Mouse (Mus musculus): Measurements from ENCODE around the gene E030025P04Rik. TPM values are rescaled to one million over a fixed set of nuclear protein-coding genes. Genes with fewer than 3 reads are reported as not detected.

E030025P04Rik gene
- total RNA-seq (2021) = not detected
- long read RNA-seq, experiment 1 = 0 reads
- long read RNA-seq, experiment 2 = 0 reads

DNA sequence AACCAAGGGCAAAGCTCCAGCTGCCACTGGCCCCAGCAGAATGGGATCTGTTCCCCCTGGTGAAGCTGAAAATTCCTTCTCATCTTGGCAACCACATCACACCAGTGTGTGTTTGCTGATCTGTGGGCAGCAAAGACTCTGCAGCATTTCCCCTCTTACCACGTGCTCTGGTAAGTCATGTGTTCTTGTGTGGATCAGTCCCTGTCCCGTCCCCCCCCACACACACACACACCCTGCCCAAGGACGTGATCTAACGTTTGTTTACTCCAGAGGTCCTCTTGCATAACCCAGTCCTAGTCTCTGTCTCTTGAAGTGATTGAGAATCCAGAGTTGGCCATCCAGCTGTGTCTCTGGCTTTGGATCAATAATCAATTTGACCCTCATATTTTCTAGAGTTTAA lies at the start of gene E030025P04Rik:
E030025P04Rik (minus strand) TSS at position 134 of the 400 bp plus-strand sequence.
- Histone ChIP-seq H3K4me3 (no peak within 1 kb of the TSS), H3K27ac (peak within 1 kb of the TSS; percentile 21)
- no peak for TF ChIP-seq CTCF (IDR thresholded peaks at IDR 0.05)
- DNase-seq = peak; percentile 36
- intact Hi-C loops (cut with DNase I) = no loop called here

DNA sequence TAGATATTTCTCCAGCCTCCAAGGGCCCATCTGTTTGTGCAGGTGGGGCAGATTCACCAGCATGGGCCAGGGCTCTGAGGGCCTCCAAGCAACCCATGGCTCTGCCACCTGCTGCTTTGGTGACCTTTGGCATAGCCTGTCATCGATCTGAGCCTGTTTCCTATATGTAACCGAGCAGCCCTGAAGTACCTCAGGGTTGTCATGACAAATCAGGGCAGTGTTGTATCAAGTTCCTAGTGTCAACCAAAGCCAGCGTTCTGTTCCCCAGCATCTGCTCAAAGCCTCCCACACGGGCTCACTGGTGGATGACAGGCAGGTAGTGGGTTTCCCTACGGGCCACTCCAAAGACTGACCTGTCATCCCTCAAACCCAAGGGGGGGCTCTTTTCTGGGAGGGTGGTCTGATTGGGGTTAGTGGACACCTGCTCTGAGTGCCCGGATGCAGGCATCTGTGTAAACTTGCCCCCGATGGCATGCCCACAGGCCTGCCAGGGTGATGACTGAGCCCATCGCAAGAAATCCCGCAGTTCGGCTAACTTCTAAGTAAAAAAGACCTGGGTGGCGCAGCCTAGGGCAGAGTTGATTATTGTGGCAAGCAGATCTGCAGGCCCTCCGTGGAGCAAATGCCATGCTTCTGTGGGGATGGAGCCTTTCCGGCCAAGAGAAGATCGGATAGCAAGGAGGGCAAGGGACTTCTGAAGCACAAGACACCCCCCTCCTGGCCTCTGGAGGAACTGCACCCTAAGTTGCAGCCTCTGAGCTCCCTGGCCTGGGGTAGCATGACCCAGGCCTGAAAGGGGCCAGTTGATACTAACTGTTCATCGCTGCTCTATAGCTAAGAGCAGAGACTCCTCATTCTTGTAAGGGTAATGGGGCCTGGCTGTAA lies 48.7 kb upstream of the E030025P04Rik start:
- H3K27ac ChIP-seq = no peak overlapping the region
- intact Hi-C loops (cut with DNase I) = loop anchor here (2.0 kb wide), 1 partner anchor 744 kb away; no protein-coding TSS in a partner anchor
- H3K4me3 ChIP-seq = no peak overlapping the region
- peak; percentile 91 for TF ChIP-seq CTCF (IDR thresholded peaks at IDR 0.05)
- peak; percentile 79 for DNase-seq

DNA sequence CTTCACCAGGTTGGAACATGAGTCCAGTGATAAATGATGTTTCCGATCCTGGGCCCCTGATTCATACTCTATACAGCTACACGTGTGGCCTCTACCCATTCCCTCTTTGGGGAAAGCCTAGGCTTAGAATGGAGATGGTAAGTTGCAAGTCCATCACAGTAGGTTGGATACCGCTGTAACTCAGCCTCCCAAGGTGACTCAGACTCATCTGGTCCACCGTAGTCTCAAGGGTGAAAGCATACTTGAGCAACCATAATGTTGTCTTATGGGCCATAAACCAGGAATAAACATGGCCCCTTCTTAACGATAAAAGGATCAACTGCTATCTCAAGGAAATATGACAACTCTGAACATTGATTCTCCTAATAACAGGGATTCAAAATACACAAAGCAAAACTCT lies 44.1 kb upstream of the E030025P04Rik start:
- intact Hi-C loops (cut with DNase I) = no loop called here
- Histone ChIP-seq H3K27ac (no peak overlapping the region), H3K4me3 (no peak overlapping the region)
- TF ChIP-seq CTCF (IDR thresholded peaks at IDR 0.05) = no peak
- DNase-seq = no peak

DNA sequence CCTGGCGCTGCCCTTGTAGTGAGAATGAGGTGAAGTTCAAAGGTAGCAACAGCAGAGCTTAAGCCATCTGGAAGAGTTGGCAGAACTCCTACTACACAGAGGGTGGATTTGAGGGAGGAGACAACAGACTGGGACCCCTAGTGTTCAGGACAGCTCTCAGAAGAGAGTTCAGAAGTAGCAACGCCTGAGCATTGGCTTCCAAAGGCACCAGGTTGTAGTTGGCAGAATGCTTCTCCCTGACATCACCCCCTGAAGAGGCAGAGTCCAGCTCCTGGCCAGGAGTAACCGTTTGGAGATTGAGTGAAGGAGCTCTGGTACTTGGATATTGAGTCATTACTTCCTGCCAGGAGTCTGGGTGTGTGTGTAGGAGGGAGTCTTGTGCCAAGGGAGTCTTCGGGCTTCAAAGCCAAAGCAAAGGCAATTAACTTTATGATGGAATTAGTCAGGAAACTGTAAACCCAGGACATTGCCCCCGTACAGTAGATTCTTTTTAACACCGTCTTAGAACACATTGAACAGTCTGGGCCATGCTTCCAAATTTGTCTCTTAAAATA lies 43.5 kb upstream of the E030025P04Rik start:
- no peak for TF ChIP-seq CTCF (IDR thresholded peaks at IDR 0.05)
- DNase-seq = no peak
- intact Hi-C loops (cut with DNase I) = no loop called here
- no peak overlapping the region for H3K4me3 ChIP-seq
- H3K27ac ChIP-seq = no peak overlapping the region

DNA sequence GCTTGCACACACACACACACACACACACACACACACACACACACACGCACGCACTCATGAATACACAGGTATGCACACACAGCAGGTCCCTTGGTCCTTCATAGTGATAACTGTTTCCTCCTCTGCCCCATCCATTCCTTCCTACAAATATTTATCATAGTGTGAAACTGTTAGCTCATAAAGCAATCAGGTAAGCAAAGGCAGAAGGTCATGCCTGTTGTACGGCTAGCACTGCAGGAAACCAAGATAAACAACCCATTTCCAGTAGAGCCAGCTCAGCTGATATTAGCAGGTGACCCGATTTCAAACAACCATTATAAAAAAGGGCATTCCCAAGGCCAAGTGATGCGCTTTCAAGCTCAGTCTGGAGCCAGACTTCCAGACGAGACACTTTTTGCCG lies 36.9 kb upstream of the E030025P04Rik start:
- no peak for DNase-seq
- Histone ChIP-seq H3K27ac (no peak overlapping the region), H3K4me3 (no peak overlapping the region)
- no peak for TF ChIP-seq CTCF (IDR thresholded peaks at IDR 0.05)
- intact Hi-C loops (cut with DNase I) = no loop called here

DNA sequence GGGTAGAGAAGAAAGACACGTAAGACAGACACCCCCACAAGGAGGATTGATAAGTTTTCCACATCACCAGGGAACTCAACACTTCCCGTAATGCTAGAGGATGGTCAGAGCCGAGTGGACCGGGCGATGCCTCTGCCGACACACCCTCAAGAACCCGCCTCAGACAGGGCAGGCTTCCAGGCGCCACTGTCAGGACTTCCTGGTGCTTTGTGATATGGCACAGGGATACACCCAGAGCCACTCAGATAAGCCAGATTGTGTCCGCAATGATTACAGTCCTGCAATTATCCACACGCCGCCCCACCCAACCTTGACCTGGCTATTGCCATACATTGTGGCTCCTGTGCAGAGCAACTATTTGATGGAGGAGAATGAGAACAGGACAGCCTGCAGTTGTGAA lies 36.1 kb upstream of the E030025P04Rik start:
- intact Hi-C loops (cut with DNase I) = no loop called here
- Histone ChIP-seq H3K27ac (no peak overlapping the region), H3K4me3 (no peak overlapping the region)
- no peak for DNase-seq
- no peak for TF ChIP-seq CTCF (IDR thresholded peaks at IDR 0.05)

DNA sequence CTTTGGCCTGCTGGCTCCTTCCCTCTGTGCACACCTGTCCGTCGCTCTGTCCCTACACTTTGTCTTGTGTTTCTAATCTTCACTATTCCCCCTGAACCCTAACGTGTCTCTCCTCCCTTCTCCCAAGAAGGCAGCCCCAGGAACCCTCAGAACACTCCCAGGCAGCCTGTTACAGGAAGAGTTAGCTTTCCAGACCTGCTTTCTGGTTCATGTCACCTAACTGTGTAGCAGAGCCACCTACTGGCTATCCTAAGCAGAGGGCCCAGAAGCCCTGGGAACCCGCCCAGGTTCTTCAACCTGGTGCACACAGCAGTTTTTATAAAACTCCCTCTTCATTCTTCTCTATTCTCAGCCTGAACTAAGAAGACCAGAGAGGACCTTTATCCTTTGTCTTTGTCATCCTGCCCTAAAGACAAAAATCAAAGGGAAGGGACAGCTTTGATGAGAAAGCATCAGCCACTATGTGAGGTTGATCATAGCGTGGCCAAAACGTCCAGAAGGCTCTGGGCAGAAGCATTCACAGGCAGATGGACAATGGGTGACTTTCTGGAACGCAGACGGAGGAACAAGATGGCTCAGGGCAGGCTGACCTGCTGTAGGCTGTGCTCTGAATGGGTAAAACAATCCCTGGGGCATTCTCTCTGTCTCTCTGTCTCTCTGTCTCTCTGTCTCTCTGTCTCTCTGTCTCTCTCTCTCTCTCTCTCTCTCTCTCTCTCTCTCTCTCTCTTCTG lies 34.8 kb upstream of the E030025P04Rik start:
- intact Hi-C loops (cut with DNase I) = loop anchor here (2.0 to 5.0 kb wide), 2 partner anchors 252 to 730 kb away; no protein-coding TSS in a partner anchor

DNA sequence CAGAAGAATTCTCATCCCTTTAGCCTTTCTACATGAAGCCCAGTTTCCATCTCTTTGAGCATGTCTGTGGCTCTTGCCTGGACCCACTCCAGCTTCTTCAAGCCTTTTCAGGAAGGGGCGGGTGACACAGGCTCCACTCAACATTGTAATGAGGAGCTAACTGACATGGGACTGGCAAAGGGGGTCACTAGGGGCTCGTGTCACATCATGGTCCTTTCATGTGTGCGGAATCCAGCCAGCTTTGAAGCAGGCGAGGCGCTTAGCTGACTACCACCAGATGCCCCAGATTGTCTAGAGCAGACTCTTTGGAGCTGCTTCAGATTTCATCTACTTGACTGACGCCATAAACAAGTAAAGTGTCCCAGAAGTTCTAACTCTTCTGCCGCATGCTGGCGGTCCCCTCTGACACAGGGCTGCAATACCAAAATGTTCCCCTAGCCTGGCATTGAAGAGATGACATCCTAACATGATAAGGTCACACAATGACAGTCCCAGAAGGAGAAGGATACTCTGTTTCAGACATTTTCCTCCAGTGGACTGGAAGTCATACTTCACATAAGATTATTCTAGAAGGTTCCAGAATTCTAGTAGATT lies 31.3 kb upstream of the E030025P04Rik start:
- no peak for TF ChIP-seq CTCF (IDR thresholded peaks at IDR 0.05)
- Histone ChIP-seq H3K4me3 (no peak overlapping the region), H3K27ac (no peak overlapping the region)
- DNase-seq = no peak
- intact Hi-C loops (cut with DNase I) = loop anchor here (5.0 kb wide), 1 partner anchor 248 kb away; no protein-coding TSS in a partner anchor

More for the DNA sequence above, 34.8 kb upstream of the E030025P04Rik start:
- TF ChIP-seq CTCF (IDR thresholded peaks at IDR 0.05) = peak; percentile 72
- peak; percentile 35 for DNase-seq
- H3K27ac ChIP-seq = no peak overlapping the region
- no peak overlapping the region for H3K4me3 ChIP-seq

DNA sequence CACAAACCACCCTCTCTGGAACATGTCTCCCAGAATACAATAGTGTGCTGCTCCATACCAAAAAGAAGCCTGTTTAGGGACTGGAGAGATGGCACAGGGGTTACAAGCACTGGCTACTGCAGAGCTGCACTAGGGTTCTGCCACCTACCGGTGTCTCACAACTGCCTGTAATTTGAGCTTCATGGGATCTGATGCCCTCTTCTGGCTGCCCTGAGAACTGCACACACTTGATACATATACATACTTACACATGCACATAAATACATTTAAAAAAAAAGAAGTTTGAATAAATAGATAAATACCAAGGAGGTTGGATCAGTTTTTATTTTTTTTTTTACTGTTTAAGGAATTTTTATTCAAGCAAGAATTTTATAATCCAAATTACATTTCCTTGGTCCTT lies 28.1 kb upstream of the E030025P04Rik start:
- H3K4me3 ChIP-seq = no peak overlapping the region

DNA sequence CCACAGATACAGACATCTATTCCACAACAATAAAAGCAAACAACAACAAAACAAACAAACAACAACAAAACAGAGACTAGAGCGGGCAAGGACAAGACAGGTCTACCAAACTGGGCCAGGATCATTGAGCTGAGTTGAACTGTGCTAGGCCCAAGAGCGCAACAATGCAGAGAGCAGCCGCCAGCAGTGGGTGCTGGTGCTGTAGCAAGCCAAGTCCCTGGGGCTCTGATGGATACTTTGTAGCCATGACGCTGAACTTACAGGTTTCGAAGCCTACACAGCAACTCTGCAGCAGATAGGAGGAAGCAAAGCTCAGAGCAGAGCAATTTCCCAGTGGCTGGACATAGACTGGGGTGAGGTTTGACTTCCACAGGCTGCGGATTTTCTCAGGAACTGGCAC lies 26.6 kb upstream of the E030025P04Rik start:
- Histone ChIP-seq H3K27ac (no peak overlapping the region), H3K4me3 (no peak overlapping the region)
- DNase-seq = no peak
- TF ChIP-seq CTCF (IDR thresholded peaks at IDR 0.05) = no peak
- intact Hi-C loops (cut with DNase I) = no loop called here

More for the DNA sequence above, 28.1 kb upstream of the E030025P04Rik start:
- no peak overlapping the region for H3K27ac ChIP-seq
- intact Hi-C loops (cut with DNase I) = no loop called here
- no peak for DNase-seq
- TF ChIP-seq CTCF (IDR thresholded peaks at IDR 0.05) = peak; percentile 10; the same call in 1 of the 2 replicates

DNA sequence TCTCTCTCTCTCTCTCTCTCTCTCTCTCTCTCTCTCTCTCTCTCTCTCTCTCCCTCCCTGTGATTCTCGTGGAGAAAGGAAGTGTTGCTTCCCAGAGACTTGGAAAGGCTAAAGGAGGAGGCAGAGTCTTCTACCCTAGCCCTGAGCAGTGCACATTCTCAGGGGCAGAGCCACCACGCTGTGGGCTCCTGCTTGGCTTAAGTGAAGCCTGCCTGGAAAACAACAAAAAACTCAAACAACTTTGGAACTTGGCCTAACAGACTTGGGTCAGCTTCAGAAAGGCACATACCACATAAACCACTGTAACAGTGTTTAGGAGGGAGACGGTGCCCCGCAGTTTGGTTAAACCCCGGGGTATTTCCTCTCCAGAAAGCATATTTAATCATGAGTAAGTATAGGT lies 13.5 kb upstream of the E030025P04Rik start:
- no peak for TF ChIP-seq CTCF (IDR thresholded peaks at IDR 0.05)
- Histone ChIP-seq H3K27ac (no peak overlapping the region), H3K4me3 (no peak overlapping the region)
- no peak for DNase-seq
- intact Hi-C loops (cut with DNase I) = no loop called here

DNA sequence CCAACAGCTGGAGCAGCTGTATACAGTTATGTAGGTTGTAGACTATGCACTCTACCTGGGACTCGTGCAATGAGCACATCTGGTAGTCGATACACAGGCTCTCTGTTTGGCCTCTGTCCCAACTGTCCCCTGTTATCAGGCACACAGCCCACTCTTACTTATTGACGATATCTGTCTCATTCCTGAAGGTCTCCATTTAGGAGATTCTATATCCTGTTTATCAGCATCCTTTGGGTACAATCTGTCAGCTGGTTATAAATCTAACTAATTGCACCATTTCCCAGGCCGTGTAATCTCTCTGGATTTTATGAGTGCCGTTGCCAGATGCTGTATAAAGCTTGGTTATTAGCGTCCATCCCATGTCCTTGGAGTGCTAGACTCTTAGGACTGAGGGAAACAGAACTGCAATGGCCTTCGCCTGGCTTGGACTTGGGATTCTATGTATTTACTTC lies 747 bp upstream of the E030025P04Rik start:
- H3K4me3 ChIP-seq = no peak overlapping the region
- no peak for TF ChIP-seq CTCF (IDR thresholded peaks at IDR 0.05)
- no peak overlapping the region for H3K27ac ChIP-seq
- intact Hi-C loops (cut with DNase I) = no loop called here
- no peak for DNase-seq

Data from gastrocnemius, adult 2 months (tissue).